Mouse (Mus musculus) neural tube, embryonic 10.5 days (tissue): Measurements from ENCODE around the gene Pcsk6.
"Not testable (repeated sequence)": the region's sequence is repeated elsewhere in the genome, so short reads cannot be mapped to it uniquely, and the experiment has no call there.

Source experiments
- DNase-seq: peaks from one replicate; pipeline ENCODE4 v3.0.0-alpha.2; 2017; ENCODE audit warnings: low spot score; ENCODE audit errors: extremely low spot score

Pcsk6 gene

GRCm38 (mm10) chr7:66046921-66047918, 185.7 kb downstream of the Pcsk6 start:
- peak; percentile 61 for DNase-seq

DNA sequence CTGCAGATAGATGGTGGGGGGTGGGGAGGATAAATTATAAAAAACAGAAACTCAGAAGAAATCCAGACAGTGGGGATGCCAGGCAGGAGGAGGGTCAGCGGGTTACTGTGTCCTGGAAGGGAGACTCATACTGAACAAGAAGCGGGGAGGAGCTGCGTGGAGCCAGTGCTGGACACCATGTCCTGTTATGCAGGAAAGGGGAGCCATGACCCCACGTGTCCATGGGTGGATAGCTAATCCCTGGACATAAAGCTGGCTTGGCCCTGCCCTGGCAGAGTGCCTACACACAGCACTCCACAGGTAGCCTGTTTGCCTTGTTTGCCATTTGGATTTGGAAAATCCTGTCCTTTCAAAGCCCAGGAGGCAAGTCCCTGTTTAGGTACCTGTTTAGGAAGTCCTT, 186.4 kb downstream of the Pcsk6 start:
- DNase-seq, result no peak

GRCm38 (mm10) chr7:66048446-66049230, 187.1 kb downstream of the Pcsk6 start:
- DNase-seq, result no peak

DNA sequence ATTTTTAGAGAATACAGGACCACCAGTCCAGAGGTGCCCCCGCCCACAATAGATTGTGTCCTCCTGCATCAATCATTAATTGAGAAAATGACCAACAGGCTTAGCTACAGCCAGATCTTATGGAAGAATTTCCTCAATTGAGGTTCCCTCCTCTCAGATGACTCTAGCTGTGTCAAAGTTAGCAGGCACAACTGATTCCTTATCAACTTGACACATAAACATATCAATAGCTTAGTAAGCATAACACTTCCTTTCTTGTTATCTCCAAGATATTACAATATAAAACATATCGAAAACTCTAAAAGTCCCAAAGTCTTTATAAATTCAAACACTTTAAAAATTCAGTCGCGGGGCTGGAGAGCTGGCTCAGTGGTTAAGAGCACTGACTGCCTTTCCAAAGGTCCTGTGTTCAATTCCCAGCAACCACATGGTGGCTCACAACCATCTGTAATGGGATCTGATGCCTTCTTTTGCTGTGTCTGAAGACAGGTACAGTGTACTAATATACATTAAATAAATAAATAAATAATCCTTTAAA, 192.5 kb downstream of the Pcsk6 start:
- DNase-seq, result no peak

- DNase-seq, result not testable (repeated sequence)
These were observed 193.8 kb downstream of the Pcsk6 start for GRCm38 (mm10) chr7:66055356-66055755.

- DNase-seq, result no peak
These were observed 197.2 kb downstream of the Pcsk6 start, which contains the start of gene Snrpa1 for GRCm38 (mm10) chr7:66058703-66059102. Gene Snrpa1, plus strand, starts transcription at chr7:66059003.

- peak; percentile 89 for DNase-seq
These were observed 198.8 kb downstream of the Pcsk6 start for GRCm38 (mm10) chr7:66060066-66060956.

DNA sequence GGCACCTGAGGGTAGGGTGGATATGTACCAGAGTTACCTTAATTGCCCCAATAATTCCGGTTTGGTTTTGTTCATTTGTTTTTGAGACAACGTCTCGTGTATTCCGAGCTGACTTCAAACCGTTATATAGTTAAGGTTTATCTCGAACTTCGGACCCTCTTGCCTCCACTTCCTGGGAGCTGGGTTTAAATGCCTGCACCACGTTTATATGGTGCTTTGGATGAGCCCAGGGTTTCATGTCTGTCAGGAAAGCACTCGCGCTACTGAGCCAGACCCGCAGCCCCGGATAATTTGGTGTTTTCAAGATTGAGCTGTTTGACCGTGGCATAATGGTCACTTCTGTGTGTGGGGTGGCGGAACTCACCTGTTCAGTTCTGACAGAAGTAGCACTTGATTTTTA, 199.5 kb downstream of the Pcsk6 start:
- DNase-seq, result no peak

DNA sequence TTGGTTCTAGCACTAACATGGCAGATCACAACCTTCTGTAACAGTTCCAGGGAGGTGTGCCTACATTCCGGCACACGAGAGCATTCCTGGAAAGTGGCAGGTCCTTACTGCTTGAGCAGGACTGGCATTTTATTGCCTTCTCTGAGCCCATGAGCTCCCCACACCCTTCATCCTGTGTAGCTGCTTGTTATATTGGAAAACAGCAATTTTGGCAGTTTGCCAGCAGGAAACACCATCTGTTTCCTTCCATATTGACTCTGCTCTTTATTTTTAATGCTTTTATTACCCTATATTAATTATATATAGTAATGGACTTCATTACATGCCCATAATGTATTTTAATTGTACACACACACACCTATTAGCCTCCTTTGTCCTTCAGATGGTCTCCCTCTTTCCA, 214.9 kb downstream of the Pcsk6 start:
- DNase-seq, result no peak

DNA sequence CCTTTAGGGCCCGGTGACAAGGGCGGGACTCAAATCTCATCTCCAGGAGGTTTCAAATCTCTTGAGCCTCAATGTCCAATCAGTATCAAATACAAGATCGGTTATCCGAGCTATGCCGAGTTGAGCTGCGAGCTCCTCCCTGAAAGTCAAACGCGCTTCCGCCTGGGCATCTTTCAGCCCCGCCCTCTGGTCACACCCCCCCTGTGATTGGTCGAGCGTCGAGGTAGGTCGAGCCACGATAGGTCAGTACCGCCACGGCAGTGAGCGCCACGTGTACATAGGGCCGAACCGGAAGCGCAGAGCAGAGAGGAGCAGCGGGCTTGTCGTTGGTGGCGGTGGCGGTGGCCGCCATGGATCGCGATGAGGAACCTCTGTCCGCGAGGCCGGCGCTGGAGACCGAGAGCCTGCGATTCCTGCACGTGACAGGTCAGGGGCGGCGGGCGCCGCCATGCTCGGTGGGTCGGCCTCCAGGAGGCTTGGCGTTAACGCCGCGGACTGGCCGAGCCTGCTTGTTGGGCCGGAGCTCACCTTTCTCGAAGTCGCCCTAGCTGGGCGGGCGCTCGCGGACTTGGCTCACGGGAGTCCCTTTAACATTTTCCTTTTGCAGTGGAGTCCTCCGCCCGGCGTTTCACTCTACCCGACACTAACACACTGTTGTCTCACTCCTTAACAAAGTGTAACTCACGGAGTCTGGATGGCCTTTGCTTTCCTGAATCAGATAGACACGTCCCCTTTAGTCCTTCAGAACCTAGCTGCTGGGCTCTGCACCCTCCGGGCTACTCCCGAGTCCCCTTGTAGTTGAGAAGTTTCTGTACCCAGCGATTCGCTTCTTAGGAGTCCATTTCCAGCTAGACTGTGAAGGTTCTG, 218.1 kb downstream of the Pcsk6 start, which contains the start of gene Selenos:
Gene Selenos (plus strand): TSS at position 286 of the 867 bp plus-strand sequence.
- peak; percentile 94 for DNase-seq

- no peak for DNase-seq
These were observed 218.7 kb downstream of the Pcsk6 start for GRCm38 (mm10) chr7:66080231-66080613.

DNA sequence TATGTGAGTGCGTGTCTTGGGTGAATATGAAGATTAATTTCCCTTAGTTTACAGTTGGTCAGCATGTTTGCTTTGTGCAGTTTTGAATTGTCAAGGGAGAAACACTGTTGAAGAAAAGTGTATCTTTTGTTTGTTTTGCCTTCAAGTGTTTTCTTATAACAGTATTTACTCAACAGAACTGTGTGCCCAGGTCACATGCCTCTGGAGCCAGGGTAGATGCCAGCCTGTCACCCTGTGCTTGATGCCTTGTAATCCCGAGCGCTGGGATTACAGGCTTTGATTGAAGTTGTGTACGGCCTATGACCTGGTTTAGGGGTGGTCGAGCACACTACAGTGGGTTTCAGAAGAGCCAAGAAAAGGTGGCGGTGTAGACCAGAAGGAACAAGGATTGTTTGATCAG, 222.2 kb downstream of the Pcsk6 start:
- DNase-seq, result no peak

GRCm38 (mm10) chr7:66084546-66084945, 223.0 kb downstream of the Pcsk6 start:
- no peak for DNase-seq

DNA sequence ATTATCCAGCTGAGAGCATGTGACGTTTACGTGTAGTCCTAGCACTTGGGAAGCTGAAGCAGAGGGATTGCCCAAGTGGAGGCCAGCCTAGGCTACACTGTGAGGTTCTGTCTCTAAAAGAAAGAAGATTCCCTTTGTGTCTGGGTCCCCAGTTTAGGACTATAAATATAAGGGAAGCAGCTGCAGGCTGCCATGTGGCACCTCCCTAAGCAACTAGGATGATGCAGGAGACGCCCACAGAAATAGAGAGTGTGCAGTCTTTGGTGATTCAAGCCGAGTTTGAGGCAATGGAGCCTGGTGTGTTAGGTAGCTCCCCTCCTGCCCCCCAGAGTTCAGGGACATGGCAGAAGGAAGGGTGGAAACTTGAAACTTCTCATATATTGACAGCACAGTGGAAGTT, 226.1 kb downstream of the Pcsk6 start:
- DNase-seq, result no peak

DNA sequence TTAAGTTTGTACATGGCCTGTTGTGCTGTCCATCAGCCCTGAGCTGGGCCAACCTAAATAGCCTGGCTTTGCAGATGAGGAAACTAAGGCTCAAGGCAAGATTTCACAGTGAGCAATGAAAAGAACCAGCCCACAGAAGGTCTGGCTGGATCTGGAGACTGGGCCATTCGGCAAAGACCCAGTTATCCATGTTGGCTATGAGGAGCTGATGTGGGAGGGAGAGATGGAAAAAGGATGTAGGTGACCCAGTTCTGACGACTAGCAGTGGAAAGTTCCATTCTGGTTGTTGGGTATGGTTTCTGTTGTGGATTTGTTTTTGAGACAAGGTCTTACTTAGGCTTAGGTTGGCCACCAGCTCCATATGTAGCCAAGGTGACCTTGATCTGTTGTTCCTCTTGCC, 226.5 kb downstream of the Pcsk6 start:
- no peak for DNase-seq

- DNase-seq, result no peak
These were observed 229.2 kb downstream of the Pcsk6 start for GRCm38 (mm10) chr7:66090676-66091190.

GRCm38 (mm10) chr7:66091553-66091952, 230.0 kb downstream of the Pcsk6 start:
- DNase-seq, result no peak

DNA sequence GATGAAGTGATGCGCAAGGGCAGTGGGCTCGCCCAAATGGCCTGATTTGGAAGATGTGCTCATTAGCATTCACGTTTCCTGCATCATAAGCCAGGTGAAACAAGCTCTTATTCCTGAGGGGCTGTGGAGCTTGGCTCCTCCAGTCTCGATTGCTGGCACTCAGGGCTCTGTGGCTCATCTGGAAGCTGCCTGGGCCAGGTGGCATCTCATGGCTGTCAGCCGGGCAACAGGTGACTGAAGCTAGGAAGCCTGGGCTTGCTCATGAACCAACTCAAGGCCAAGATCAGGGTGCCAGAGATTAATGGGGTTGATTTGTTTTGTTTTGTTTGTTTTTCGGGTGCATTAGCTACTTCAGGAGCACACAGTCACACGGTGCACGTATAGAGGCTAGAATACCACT, 231.1 kb downstream of the Pcsk6 start:
- no peak for DNase-seq

GRCm38 (mm10) chr7:66094141-66094540, 232.6 kb downstream of the Pcsk6 start:
- DNase-seq, result no peak

DNA sequence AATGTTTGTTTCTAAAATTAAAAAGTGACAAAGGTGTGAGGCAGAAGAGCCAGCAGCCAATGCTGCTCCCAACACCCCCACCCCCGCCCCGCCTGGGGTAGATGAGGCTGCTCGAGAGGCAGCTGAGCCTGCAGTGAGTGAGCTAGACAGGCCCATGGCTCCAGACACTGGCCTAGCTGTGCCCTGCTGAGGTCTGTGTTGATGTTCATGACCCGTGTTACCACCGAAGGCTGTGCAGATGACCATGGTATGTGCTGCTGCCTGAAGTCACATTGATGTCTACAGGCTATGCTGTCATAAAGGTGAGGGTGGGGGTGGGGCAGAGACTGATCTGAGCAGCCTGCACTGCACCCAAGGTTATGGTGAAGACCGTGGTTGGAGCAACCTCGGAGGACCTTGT, 237.3 kb downstream of the Pcsk6 start:
- DNase-seq, result no peak
